Mouse (Mus musculus): ENCODE measurements around the gene Mfsd2b.
A peak's percentile ranks its signal among the peaks of the same experiment; 100 is the strongest.
"Not testable (repeated sequence)": the region's sequence is repeated elsewhere in the genome, so short reads cannot be mapped to it uniquely, and the experiment has no call there.

The Mfsd2b gene

GRCm38 (mm10) chr12:4874161-4874927, at the start of gene Mfsd2b:
Gene Mfsd2b (minus strand): TSS chr12:4874359.
- DNase-seq (ENCODE audit: low spot score in 2 of 2), result peak in 1 of 2 experiments; percentile 29

- DNase-seq (ENCODE audit: low spot score in 2 of 2), result peak; percentile 29 to 50
Observed at GRCm38 (mm10) chr12:4917805-4918591, 43.8 kb upstream of the Mfsd2b start.

DNA sequence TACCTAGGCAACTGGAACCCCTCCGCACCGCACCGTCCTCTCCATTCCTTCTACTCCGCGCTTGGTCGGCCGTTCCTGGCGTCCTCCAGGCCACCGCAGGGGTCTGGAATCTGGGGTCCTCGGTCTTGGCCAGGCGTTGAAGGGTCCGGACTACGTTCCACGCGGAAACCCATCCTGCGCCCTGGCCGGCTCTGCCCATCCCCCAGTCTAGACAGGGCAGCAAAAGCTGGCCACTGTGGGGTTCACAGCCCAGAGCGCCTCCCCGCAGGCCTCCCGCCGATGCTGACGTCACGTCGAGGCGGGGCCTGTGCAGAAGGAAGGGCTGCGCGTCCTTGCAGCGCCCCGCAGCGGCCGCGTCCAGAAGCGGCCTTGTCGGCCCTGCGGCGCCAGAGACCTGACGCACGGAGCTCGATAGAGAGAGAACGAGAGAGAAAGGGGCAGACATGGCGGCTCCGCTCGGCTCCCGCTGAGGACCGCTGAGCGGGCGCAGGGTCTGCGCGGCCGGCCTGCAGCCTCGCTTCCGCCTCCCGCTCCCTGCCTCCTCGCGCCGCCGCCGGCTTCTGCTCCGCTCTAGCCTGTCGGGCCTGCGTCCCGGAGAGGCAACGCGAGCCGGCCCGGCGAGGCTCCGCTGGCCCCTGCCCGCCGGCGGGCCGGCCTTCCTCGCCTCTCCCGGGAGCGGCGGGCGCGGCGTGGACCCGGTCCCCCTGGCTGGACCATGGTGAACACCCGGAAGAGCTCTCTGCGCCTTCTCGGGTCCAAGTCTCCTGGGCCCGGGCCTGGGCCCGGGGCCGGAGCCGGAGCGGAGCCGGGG, 43.0 kb upstream of the Mfsd2b start, which contains the start of gene Atad2b:
Gene Atad2b (plus strand): TSS at position 360 of the 811 bp plus-strand sequence.
- DNase-seq (ENCODE audit: low spot score in 2 of 2), result peak; percentile 94 to 95

- no peak for DNase-seq (ENCODE audit: low spot score in 2 of 2)
Observed at GRCm38 (mm10) chr12:4914944-4915343, 40.8 kb upstream of the Mfsd2b start.

DNA sequence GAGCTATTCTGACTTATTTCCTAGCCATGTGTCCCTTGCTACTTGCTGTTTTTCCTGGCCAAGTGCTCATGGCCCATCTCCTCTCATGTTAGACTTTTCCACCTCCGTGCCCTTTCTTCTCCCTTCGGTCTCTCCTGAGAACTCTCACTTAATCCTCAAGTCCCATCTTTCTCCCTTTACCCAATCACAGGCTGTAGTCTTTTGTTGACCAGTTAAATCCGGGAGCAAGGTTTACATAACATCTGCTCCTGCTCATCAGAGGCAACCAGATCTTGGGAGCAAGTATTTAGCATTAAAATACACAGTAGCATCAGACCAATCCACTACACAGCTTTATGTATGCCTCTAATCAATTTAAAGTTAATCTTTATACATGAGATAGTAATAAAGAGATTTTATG, 40.3 kb upstream of the Mfsd2b start:
- no peak for DNase-seq (ENCODE audit: low spot score in 2 of 2)

GRCm38 (mm10) chr12:4911716-4912115, 37.6 kb upstream of the Mfsd2b start:
- no peak for DNase-seq (ENCODE audit: low spot score in 2 of 2)

DNA sequence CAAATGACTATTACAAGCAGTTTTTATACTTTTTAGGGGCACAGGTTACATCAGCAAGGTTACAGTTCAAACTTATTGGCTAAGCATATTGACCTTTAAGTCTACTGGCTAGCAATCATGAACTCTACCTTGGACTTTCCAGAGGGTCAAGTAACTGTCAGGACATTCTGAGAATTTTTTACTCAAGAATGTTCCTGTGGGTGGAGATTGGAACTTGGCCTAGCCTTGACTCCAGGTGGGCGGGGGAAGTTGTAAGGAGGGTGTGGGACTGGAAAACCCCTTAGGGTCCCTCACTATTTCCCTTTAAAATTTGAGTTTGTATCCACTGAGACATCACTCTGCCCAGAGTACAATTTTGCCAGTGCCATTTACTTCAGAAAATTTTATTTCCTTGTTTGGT, 36.3 kb upstream of the Mfsd2b start:
- not testable (repeated sequence) for DNase-seq (ENCODE audit: low spot score in 2 of 2)

- no peak for DNase-seq (ENCODE audit: low spot score in 2 of 2)
Observed at GRCm38 (mm10) chr12:4908391-4908790, 34.2 kb upstream of the Mfsd2b start.

DNA sequence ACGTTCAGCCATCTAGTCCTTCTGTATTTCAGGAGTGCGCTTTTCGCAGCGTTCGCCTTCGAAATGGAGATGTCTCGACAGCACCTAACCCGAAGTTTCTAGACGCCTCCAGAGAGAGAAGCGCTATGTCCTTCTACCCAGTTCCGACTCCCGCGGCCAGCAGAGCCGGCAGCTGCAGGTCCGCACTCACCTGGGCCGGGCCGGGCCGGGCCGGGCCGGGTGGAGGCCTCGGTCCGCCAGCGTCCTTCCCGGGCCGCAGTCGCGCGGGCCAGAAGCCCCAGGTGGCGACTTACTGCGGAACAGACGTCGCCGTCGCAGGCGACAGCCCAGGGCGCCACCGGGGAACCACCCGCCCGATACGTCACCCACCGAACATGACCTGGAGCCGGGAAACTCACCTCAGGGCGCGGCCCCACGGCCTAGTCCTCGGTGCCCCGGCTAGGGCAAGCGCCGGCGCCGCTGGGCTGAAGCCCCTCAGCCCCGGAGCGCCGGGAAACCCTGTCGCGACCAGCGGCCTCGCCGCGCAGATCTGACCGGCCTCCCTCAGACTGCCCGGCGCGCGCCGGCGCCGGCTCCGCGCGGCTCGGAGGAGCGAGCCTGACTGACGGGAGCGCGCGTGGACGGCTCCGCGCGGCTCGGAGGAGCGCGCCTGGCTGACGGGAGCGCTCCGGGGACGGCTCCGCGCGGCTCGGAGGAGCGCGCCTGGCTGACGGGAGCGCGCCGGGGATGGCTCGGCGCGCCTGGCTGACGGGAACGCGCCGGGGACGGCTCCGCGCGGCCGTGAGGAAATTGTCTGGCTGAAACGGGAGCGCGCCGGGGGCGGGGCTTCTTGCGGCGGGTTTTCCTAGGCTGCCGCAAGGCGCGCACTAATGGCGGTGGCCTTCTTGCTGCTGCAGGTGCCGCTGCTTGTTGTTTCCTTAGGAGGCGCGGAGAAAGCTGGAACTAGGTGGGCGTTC, 33.1 kb upstream of the Mfsd2b start, which contains the start of gene Ubxn2a:
Gene Ubxn2a (minus strand): TSS at position 755 of the 956 bp plus-strand sequence.
- DNase-seq (ENCODE audit: low spot score in 2 of 2), result peak; percentile 89 to 90

- no peak for DNase-seq (ENCODE audit: low spot score in 2 of 2)
Observed at GRCm38 (mm10) chr12:4906476-4906875, 32.3 kb upstream of the Mfsd2b start.

DNA sequence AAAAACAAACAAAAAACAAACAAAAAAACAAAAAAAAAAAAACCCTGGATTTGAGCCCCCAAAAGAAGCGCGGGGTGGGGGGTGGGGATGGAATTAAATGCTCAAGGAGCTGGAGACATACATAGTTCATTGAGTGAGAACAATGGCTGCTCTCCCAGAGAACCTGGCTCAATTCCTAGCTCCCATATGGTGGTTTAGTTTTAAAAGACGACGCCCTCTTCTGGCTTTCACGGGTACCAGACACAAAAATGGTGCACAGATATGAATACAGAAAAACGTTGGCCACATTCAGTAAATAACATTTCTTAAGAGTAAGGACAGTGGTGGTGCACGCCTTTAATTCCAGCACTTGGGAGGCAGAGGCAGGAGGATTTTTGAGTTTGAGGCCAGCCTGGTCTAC, 31.8 kb upstream of the Mfsd2b start:
- DNase-seq (ENCODE audit: low spot score in 2 of 2), result no peak

DNA sequence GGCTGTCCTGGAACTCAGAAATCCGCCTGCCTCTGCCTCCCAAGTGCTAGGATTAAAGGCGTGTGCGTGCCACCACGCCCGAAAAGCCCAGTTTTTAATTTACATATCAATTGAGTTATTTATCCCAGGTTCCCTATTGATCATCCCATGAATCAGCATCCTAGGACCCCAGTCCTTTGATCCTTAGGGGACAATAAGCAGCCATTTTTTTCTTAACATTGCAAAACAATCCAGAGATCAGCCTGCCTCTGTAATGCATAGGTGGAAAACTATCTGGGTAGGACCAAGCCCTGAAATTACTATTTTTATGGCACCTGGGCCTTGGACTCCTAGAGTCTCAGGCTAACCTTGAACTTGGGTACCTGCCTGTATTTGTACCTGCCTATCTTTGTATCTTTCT, 23.9 kb upstream of the Mfsd2b start:
- no peak for DNase-seq (ENCODE audit: low spot score in 2 of 2)

GRCm38 (mm10) chr12:4889891-4890290, 15.7 kb upstream of the Mfsd2b start:
- DNase-seq (ENCODE audit: low spot score in 2 of 2), result no peak

GRCm38 (mm10) chr12:4889251-4889650, 15.1 kb upstream of the Mfsd2b start:
- no peak for DNase-seq (ENCODE audit: low spot score in 2 of 2)

GRCm38 (mm10) chr12:4888739-4889138, 14.6 kb upstream of the Mfsd2b start:
- no peak for DNase-seq (ENCODE audit: low spot score in 2 of 2)

DNA sequence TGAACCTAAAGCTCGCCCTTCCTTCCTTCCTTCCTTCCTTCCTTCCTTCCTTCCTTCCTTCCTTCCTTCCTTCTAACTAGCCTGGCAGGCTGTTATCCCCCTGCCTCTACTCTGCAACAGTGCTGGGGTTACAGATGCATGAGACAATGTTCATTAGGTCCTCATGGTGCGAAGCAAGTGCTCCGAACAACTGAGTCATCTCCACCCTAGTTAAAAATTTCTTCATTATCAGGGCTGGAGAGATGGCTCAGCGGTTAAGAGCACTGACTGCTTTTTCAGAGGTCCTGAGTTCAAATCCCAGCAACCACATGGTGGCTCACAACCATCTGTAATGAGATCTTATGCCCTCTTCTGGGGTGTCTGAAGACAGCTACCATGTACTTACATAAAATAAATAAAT, 12.4 kb upstream of the Mfsd2b start:
- DNase-seq (ENCODE audit: low spot score in 2 of 2), result not testable (repeated sequence)

DNA sequence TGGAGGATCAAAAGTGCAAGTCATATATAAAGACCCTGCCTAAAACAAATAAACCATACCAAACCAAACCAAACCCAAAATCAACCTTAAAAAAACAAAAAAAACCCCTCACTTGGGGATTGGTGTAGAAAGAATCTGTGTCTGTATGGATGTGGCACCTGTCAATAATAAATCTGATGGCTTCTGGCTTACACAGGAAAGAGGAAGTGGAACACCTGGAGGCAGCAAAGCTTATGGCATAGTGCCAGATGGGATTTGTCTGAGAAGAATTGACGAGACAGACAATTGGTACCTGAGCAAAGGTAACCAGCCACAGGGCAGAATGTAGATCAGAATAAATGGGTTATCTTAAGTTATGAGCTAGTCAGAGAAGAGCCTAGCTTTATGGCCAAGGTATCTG, 10.9 kb upstream of the Mfsd2b start:
- DNase-seq (ENCODE audit: low spot score in 2 of 2), result no peak

- DNase-seq (ENCODE audit: low spot score in 2 of 2), result no peak
Observed at GRCm38 (mm10) chr12:4882086-4882485, 7.9 kb upstream of the Mfsd2b start.

DNA sequence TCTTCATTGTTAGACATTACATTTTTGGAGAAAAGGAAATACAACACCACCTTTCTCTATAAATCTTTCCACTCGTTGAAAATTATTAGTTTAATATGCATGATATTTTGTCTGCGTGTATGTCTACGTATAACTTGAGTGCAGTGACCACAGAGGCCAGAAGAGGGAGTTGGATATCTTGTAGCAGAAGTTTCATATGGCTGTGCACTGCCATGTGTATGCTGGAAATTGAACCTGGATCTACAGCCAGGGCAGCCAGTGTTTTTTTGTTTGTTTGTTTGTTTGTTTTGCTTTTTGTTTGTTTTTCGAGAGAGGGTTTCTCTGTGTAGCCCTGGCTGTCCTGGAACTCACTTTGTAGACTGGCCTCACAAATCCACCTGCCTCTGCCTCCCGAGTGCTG, 4.9 kb upstream of the Mfsd2b start:
- no peak for DNase-seq (ENCODE audit: low spot score in 2 of 2)

- no peak for DNase-seq (ENCODE audit: low spot score in 2 of 2)
Observed at GRCm38 (mm10) chr12:4878296-4878783, 4.2 kb upstream of the Mfsd2b start.

GRCm38 (mm10) chr12:4875623-4876022, 1.5 kb upstream of the Mfsd2b start:
- no peak for DNase-seq (ENCODE audit: low spot score in 2 of 2)

All from right cerebral cortex, postnatal 36 days (tissue).